Mouse (Mus musculus) midbrain, postnatal 0 days (tissue): Measurements from ENCODE around the gene Abtb2. TPM values are rescaled to one million over a fixed set of nuclear protein-coding genes. Genes with fewer than 3 reads are reported as not detected.

Source experiments
- ATAC-seq: fragments of 200-750 bp; cut with Nextera tagmentation; 2 replicates; pipeline ENCODE4 v1.8.0; 2017; ENCODE audit warnings: moderate number of reproducible peaks, mild to moderate bottlenecking, moderate TSS enrichment, moderate library complexity; ENCODE audit not compliant: low FRiP score
- DNase-seq: peaks from one replicate; pipeline ENCODE4 v3.0.0-alpha.2; 2015; ENCODE audit warnings: low spot score
- H3K27ac ChIP-seq: fragments of 300-500 bp; sonication (generic); 2 replicates; pipeline ENCODE4 v1.5.1; 2014; ENCODE audit warnings: low read depth, mild to moderate bottlenecking, low read length, mixed read lengths
- H3K27me3 ChIP-seq: fragments of 300-500 bp; sonication (generic); 2 replicates; pipeline ENCODE4 v1.6.1; 2014; ENCODE audit warnings: low read length, control low read depth, mixed read lengths; ENCODE audit not compliant: insufficient read depth
- H3K36me3 ChIP-seq: fragments of 300-500 bp; sonication (generic); 2 replicates; pipeline ENCODE4 v1.6.1; 2014; ENCODE audit warnings: low read length, control low read depth, mixed read lengths; ENCODE audit not compliant: insufficient read depth
- H3K4me1 ChIP-seq: fragments of 300-500 bp; sonication (generic); 2 replicates; pipeline ENCODE4 v1.6.1; 2014; ENCODE audit warnings: mild to moderate bottlenecking, control low read depth, antibody characterized with exemption, low read length, mixed read lengths; ENCODE audit not compliant: insufficient read depth
- H3K4me2 ChIP-seq: fragments of 300-500 bp; sonication (generic); 2 replicates; pipeline ENCODE4 v1.6.1; 2014; ENCODE audit warnings: low read depth, mild to moderate bottlenecking, low read length, mixed read lengths; ENCODE audit not compliant: poor library complexity, severe bottlenecking
- H3K4me3 ChIP-seq: fragments of 300-500 bp; sonication (generic); 2 replicates; pipeline ENCODE4 v1.5.1; 2014; ENCODE audit warnings: low read depth, mild to moderate bottlenecking, low read length, moderate library complexity
- H3K9ac ChIP-seq: fragments of 300-500 bp; sonication (generic); replicated peaks from 2 replicates; pipeline ENCODE4 v1.6.1; 2014; ENCODE audit warnings: mild to moderate bottlenecking, low read length, moderate library complexity, mixed read lengths; ENCODE audit not compliant: poor library complexity, severe bottlenecking
- H3K9me3 ChIP-seq: fragments of 300-500 bp; sonication (generic); 2 replicates; pipeline ENCODE4 v1.6.1; 2016; ENCODE audit warnings: low read length, control low read depth
- CTCF ChIP-seq: IDR thresholded peaks from 2 replicates; pipeline ENCODE4 v1.5.1; 2016; ENCODE audit warnings: antibody characterized with exemption, mild to moderate bottlenecking
- WGBS: fragments of 180-500 bp; shearing (Covaris S2); extraction: QIAGEN DNeasy Blood & Tissue Kit; methylation state at CpG from one replicate; pipeline ENCODE4 v1.1.7; 2014; 5-methylcytosine and 5-hydroxymethylcytosine counted together
- polyA plus RNA-seq: library from polyadenylated mRNA; unstranded; fragments of >200 nt; fragmentation: Nextera tagmentation; extraction: Ambion mirVana; gene quantifications from 2 replicates; pipeline ENCODE4 v1.2.1, GENCODE M21; 2015
- total RNA-seq: library from RNA; depleted of rRNA; stranded (reverse); fragments of >200 nt; gene quantifications from 2 replicates; pipeline ENCODE4 v1.2.3, GENCODE M21; 2014

Gene Abtb2
- total and polyA plus RNA-seq, 2 experiments from 2014 or later = 7.4 to 21.8 TPM

DNA sequence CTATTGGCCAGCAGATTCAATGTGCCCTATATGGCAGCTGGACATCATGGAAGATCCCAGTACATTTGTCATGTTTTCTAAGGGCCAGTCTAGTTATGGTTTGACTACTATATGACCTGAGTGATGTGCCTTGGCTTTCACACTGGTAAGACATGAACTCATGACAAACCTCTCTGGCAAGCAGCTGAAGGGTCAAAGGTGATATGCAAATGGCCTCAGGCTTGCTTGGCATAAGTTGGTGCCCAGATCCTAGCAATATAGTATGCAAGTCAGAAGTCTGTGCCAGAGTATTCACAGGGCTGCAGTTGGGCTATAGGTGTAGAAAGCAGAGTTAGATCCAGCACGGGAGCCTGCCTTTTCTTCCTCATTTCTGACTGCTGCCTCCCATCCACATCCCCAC lies 125.2 kb downstream of the Abtb2 start:
- Histone ChIP-seq H3K4me2 (no peak overlapping the region), H3K36me3 (no peaks in the 10 kb centered on the region), H3K4me1 (peaks cover 4% of the 10 kb centered on the region; the same call in 1 of the 2 replicates), H3K27me3 (no peaks in the 10 kb centered on the region), H3K9me3 (no peaks in the 10 kb centered on the region), H3K4me3 (no peak overlapping the region), H3K27ac (no peak overlapping the region), H3K9ac (no peak overlapping the region)
- DNase-seq (no peak), ATAC-seq (no peak)
- WGBS = 80% methylated on average over 1 of the region's 1 CpGs
- no peak for TF ChIP-seq CTCF

DNA sequence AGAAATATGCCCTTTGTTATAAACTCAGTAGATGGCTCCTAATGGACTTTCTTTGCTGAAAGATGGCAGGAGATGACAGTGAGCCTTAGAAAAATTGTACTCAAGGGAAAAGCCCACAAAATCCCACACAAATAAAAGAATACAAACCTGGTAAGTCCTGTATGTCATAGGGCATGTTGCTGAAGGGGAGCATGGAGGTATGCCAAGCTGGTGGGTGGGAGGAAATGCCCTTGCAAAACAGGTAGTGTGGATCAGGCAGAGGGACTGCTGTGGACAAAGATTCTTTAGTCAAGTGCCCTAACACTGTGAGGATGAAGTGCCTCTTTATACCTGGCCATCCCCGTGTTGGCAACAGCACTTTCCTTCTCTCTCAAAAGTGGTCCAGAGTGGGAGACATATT lies 126.7 kb downstream of the Abtb2 start:
- no peaks in the 10 kb centered on the region for H3K27me3 ChIP-seq
- no peak overlapping the region for H3K4me3 ChIP-seq
- no peak overlapping the region for H3K27ac ChIP-seq
- no peak overlapping the region for H3K9ac ChIP-seq
- no peaks in the 10 kb centered on the region for H3K36me3 ChIP-seq
- no peak overlapping the region for H3K4me2 ChIP-seq
- peaks cover 4% of the 10 kb centered on the region; the same call in 1 of the 2 replicates for H3K4me1 ChIP-seq
- no peak for DNase-seq
- no peak for TF ChIP-seq CTCF
- no peaks in the 10 kb centered on the region for H3K9me3 ChIP-seq
- 96% methylated on average over 1 of the region's 1 CpGs for WGBS
- ATAC-seq = no peak

DNA sequence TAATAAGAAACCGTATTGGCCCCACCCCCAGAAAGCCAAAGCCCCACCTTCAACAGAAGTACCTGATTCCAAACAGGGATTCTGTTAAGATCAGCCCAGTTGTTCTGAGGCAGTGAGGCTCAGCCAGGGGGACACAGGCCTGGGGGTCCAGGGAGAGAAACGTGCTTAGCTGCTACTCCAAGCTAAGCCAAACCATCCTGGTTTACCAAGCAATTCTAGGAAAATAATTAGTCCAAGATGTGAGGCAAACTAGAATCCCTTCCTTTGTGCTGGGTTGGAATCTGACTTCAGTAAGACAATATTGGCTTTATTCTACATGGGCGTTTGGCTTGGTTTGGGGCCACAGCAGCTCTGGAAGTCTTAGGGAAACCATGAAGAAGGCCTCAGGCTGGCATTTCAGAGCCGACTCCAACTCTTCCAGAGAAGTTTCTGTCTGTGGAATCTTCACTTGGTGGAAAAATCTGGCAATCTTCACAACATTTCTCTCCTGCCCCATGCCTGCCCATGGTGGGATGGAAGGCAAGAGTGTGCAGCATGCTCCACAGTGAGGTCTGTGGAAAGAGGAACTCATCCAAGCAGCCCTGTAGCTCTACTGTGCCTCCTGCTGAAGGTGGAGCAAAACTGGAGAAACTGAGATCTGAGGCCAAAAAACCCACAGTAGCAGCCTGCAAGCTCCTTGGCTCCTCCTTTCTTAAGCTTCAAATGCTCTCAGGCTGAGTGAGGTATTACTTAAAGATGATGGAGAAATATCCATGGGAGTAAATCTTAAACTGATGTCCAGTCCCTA lies 128.9 kb downstream of the Abtb2 start:
- Histone ChIP-seq H3K9me3 (no peaks in the 10 kb centered on the region), H3K36me3 (no peaks in the 10 kb centered on the region), H3K4me1 (peaks cover 4% of the 10 kb centered on the region; the same call in 1 of the 2 replicates), H3K27ac (no peak overlapping the region), H3K4me2 (no peak overlapping the region), H3K27me3 (no peaks in the 10 kb centered on the region), H3K9ac (no peak overlapping the region), H3K4me3 (no peak overlapping the region)
- 84% methylated on average over 4 of the region's 4 CpGs for WGBS
- DNase-seq (no peak), ATAC-seq (no peak)
- TF ChIP-seq CTCF = no peak

DNA sequence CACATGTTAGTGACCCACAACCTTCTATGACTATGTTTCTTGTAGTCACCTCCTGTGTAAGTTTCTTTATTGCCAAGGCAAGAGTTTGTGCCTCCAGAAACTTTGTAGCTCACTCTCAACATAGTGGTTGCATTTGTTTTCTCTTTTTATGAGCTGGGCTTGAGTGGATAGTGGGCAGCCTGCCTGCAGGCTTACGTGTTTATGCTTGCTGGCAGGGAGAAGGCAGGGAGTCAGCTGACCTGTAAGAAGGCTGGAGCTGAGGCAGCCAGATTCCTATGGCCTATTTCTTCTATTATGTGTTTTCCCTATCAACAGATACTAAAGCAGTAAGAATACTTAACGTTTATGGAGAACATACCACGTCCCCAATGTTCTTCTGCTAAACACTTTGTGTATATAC lies 130.1 kb downstream of the Abtb2 start:
- Histone ChIP-seq H3K27me3 (no peaks in the 10 kb centered on the region), H3K27ac (no peak overlapping the region), H3K9ac (no peak overlapping the region), H3K36me3 (no peaks in the 10 kb centered on the region), H3K4me3 (no peak overlapping the region), H3K9me3 (no peaks in the 10 kb centered on the region), H3K4me2 (no peak overlapping the region), H3K4me1 (no peaks in the 10 kb centered on the region)
- DNase-seq (no peak), ATAC-seq (no peak)
- WGBS = 72% methylated on average over 3 of the region's 3 CpGs
- TF ChIP-seq CTCF = no peak

DNA sequence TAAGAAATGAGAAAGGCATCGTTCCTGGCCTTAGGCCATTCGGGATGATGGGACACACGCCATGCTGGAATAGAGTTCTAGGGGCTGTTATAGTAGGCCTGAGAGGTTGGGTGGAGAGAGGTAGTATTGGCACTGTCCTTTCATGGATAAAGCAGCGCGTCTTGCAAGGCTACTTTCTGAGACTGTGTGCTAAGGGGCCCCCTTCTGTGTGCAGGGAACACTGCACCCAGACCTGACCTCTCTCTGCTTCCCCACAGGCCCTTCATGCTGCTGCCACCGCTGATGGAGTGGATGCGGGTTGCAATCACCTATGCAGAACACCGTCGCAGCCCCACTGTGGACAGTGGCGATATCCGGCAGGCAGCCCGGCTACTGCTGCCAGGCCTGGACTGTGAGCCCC lies 134.4 kb downstream of the Abtb2 start:
- Histone ChIP-seq H3K36me3 (no peaks in the 10 kb centered on the region), H3K27ac (no peak overlapping the region), H3K4me3 (no peak overlapping the region), H3K27me3 (no peaks in the 10 kb centered on the region), H3K9me3 (no peaks in the 10 kb centered on the region), H3K4me1 (no peaks in the 10 kb centered on the region), H3K9ac (no peak overlapping the region), H3K4me2 (no peak overlapping the region)
- 78% methylated on average over 12 of the region's 12 CpGs for WGBS
- ATAC-seq = no peak
- no peak for DNase-seq
- peak; percentile 58 for TF ChIP-seq CTCF

DNA sequence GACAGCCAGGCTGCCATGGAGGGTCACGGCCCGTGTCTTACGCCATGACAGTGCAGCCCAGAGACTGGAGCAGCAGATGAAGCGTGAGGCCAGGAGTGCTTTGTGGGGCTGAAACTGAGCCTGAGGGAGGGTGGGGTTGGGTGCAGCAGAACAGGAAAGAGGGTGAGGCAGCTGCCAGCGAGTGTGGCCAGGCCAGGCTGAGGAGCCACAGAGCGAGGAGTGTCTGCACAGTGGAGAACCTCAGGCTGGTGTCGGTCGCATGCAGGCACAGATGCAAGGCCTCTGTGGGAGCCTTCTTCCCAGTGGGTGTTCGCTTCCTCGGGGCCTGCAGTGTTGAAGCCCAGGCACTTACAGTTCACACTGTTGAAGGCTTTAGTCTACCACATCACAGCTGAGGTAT lies 137.2 kb downstream of the Abtb2 start:
- Histone ChIP-seq H3K4me3 (no peak overlapping the region), H3K9me3 (no peaks in the 10 kb centered on the region), H3K4me2 (no peak overlapping the region), H3K36me3 (no peaks in the 10 kb centered on the region), H3K27me3 (no peaks in the 10 kb centered on the region), H3K9ac (no peak overlapping the region), H3K27ac (no peak overlapping the region), H3K4me1 (no peaks in the 10 kb centered on the region)
- ATAC-seq (no peak), DNase-seq (no peak)
- no peak for TF ChIP-seq CTCF
- 79% methylated on average over 10 of the region's 10 CpGs for WGBS
